Mouse (Mus musculus) forebrain, embryonic 15.5 days (tissue): ENCODE data around the gene Gm2042. TPM values are rescaled to one million over a fixed set of nuclear protein-coding genes. Genes with fewer than 3 reads are reported as not detected.
"Not testable (repeated sequence)": the region's sequence is repeated elsewhere in the genome, so short reads cannot be mapped to it uniquely, and the experiment has no call there.

ENCODE experiments used
- ATAC-seq: fragments of 200-750 bp; cut with Nextera tagmentation; replicated peaks from 2 replicates; pipeline ENCODE4 v1.8.0; 2017; ENCODE audit warnings: mild to moderate bottlenecking, moderate TSS enrichment, moderate library complexity
- H3K27ac ChIP-seq: fragments of 300-500 bp; sonication (generic); replicated peaks from 2 replicates; pipeline ENCODE4 v1.5.1; 2015; ENCODE audit warnings: mild to moderate bottlenecking, inconsistent platforms
- H3K27me3 ChIP-seq: fragments of 300-500 bp; sonication (generic); 2 replicates; pipeline ENCODE4 v1.6.1; 2015; ENCODE audit warnings: inconsistent platforms
- H3K36me3 ChIP-seq: fragments of 300-500 bp; sonication (generic); 2 replicates; pipeline ENCODE4 v1.6.1; 2015; ENCODE audit warnings: mild to moderate bottlenecking, inconsistent platforms
- H3K4me1 ChIP-seq: fragments of 300-500 bp; sonication (generic); 2 replicates; pipeline ENCODE4 v1.6.1; 2015; ENCODE audit warnings: inconsistent platforms
- H3K4me2 ChIP-seq: fragments of 300-500 bp; sonication (generic); replicated peaks from 2 replicates; pipeline ENCODE4 v1.6.1; 2015; ENCODE audit warnings: mild to moderate bottlenecking, inconsistent platforms
- H3K4me3 ChIP-seq: fragments of 300-500 bp; sonication (generic); 2 replicates; pipeline ENCODE4 v1.5.1; 2015; ENCODE audit warnings: mild to moderate bottlenecking, inconsistent platforms
- H3K9ac ChIP-seq: fragments of 300-500 bp; sonication (generic); replicated peaks from 2 replicates; pipeline ENCODE4 v1.6.1; 2015; ENCODE audit warnings: mild to moderate bottlenecking, inconsistent platforms
- H3K9me3 ChIP-seq: fragments of 300-500 bp; sonication (generic); 2 replicates; pipeline ENCODE4 v1.6.1; 2016; ENCODE audit warnings: inconsistent platforms
- WGBS: fragments of 180-500 bp; shearing (Covaris S2); methylation state at CpG from one replicate; pipeline ENCODE4 v1.1.7; 2015; ENCODE audit warnings: mixed read lengths; 5-methylcytosine and 5-hydroxymethylcytosine counted together
- polyA plus RNA-seq: library from polyadenylated mRNA; unstranded; fragments of >200 nt; fragmentation: Nextera tagmentation; extraction: Ambion mirVana; gene quantifications from 2 replicates; pipeline ENCODE4 v1.2.1, GENCODE M21; 2015

Gm2042 gene
- not detected in 2 replicates for polyA plus RNA-seq

DNA sequence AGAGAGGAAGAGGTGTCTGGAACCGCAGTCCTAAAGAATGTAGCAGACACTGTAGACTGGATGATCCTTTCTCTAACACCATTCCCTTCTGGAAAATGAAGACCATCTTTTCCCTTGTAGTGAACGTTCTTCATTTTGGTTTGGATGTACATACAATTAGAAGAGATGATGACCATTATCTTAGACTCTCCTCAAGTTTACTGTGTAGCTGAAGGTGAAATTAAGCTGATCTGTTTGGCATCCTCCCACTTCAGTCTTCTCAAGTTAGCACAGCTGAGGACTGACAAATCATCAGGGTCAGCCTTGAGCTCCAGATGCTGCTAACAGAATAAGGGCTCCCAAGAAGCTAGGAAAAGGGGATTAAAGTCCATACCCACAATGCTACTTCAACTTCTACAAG is at the start of gene Gm2042:
Gene Gm2042, plus strand, starts transcription at position 301 of the 400 bp plus-strand sequence.
- H3K4me2 ChIP-seq, H3K4me1 ChIP-seq, H3K36me3 ChIP-seq, ATAC-seq, H3K27me3 ChIP-seq, H3K9me3 ChIP-seq, H3K27ac ChIP-seq, H3K9ac ChIP-seq, H3K4me3 ChIP-seq: not testable (repeated sequence)
- 89% methylated on average over 2 of the region's 2 CpGs for WGBS

DNA sequence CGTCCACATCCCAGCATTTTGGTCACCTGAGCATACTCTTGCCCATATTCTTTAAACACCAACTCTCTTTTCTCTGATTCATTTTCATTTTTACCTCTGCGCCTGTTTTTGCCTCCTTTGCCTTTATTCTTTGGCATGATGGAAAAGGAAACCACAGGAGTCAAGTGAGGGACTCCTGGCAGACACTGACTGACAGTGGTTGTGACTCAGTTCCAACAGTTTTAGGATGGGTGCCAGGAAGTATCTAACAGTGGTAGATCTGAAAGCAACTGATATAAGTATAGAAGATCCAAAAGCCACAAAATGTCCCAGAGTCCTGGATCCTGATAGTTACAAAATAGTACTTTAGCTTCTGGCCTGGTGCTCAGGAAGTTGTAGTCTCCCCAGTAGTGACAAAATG is 34.2 kb upstream of the Gm2042 start, which contains the start of gene Gm2035:
Gene Gm2035, minus strand, starts transcription at position 137 of the 400 bp plus-strand sequence.
- ATAC-seq, H3K9ac ChIP-seq, H3K4me1 ChIP-seq, H3K4me3 ChIP-seq, H3K27me3 ChIP-seq, H3K9me3 ChIP-seq, H3K27ac ChIP-seq, H3K36me3 ChIP-seq, H3K4me2 ChIP-seq: not testable (repeated sequence)
- 86% methylated on average over 2 of the region's 2 CpGs for WGBS

DNA sequence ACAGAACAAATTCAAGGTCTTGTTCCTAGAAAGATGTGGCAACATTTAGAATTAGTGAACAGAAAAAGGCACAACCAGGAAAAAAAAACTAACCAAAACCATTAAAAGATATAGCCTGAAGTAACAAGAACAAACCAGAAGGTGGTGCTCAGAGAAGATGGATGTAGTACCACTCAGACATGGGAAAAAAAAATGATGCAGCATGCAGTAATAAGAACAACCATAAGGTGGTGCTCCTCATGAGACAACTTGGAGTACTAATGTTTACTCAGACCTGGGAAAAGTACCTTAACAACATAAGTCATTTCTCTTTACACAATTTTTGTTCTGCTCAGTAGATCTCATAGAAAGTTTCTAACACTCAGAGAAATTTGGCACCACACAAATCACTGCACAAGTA is 30.1 kb downstream of the Gm2042 start:
- not testable (repeated sequence) for ATAC-seq, H3K4me2 ChIP-seq

DNA sequence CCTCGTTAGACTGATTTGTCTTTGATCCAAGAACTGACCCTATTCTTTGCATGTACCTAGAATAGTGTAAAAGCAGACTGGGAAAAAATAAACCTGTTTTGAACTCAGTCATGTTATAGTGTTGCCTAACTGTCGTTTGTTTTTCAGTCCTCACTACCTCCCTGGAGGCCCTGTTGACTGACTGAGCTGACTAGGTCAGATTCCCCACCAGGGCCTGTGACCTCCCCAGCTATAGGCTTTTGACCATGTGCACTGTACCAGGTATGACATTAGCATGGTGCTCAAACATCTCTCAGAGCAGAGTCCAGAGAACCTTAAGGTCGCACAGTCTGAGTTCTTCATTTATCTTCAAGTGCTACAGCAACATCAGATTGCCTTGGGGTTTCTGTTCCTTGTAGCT is 50.2 kb downstream of the Gm2042 start:
- H3K9ac ChIP-seq, H3K27ac ChIP-seq, H3K27me3 ChIP-seq, H3K4me3 ChIP-seq, H3K9me3 ChIP-seq, ATAC-seq, H3K36me3 ChIP-seq, H3K4me2 ChIP-seq, H3K4me1 ChIP-seq: not testable (repeated sequence)
- 81% methylated on average over 3 of the region's 3 CpGs for WGBS

More for the DNA sequence above, 30.1 kb downstream of the Gm2042 start:
- H3K27me3 ChIP-seq, H3K27ac ChIP-seq, H3K9me3 ChIP-seq, H3K9ac ChIP-seq, H3K36me3 ChIP-seq, H3K4me3 ChIP-seq, H3K4me1 ChIP-seq: not testable (repeated sequence)

Other genes starting within 250 kb of the Gm2042 start
- not detected in 2 replicates for gene Gm21319, start 178.3 kb upstream of the Gm2042 start, polyA plus RNA-seq
- gene Gm21936, start 158.6 kb upstream of the Gm2042 start, polyA plus RNA-seq = not detected in 2 replicates
- not detected in 2 replicates for gene BB287469, start 137.5 kb upstream of the Gm2042 start, polyA plus RNA-seq
- gene Gm2001, start 111.7 kb upstream of the Gm2042 start, polyA plus RNA-seq = not detected in 2 replicates
- gene Gm2016, start 80.0 kb upstream of the Gm2042 start, polyA plus RNA-seq = not detected in 2 replicates
- gene Gm2022, start 58.7 kb upstream of the Gm2042 start, polyA plus RNA-seq = not detected in 2 replicates
- gene Gm2035, start 34.2 kb upstream of the Gm2042 start, polyA plus RNA-seq = not detected in 2 replicates
- not detected in 2 replicates for gene Gm2075, start 57.8 kb downstream of the Gm2042 start, polyA plus RNA-seq
- not detected in 2 replicates for gene Gm6803, start 64.7 kb downstream of the Gm2042 start, polyA plus RNA-seq
- gene Gm2056, start 72.9 kb downstream of the Gm2042 start, polyA plus RNA-seq = not detected in 2 replicates
- not detected in 2 replicates for gene Gm16368, start 129.6 kb downstream of the Gm2042 start, polyA plus RNA-seq
- not detected in 2 replicates for gene Gm10436, start 228.0 kb downstream of the Gm2042 start, polyA plus RNA-seq